ENCODE assay signal across 27 mouse cellular contexts in the genomic region with DNA sequence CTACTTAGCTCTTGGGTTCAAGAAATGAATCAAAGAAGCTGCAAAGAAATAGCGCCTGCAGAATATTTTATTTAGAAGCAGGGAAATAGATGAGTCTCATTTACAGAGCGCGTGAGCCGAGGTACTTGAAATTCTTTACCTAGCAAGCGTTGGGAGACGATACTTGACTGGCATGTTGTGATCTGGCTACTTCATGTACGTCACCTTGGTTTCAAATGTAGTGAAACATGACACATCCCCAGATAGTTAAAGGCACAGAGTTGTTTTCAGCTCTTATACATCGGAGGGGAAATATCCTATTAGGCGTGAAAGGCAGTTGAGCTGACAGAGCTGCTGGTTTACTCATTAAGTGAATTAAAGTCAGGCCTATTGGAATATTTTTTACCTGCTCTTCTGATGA.
DNase-seq lines count a peak whose midpoint lies in the region; TF ChIP-seq lines count a peak whose summit lies in the region.
"Had no signal": no experiment of that assay in that cellular context is flagged by ENCODE, and none has a peak within 500 bp of the region (broad histone marks: within the 10 kb centered on the region; RNA-seq: fewer than 3 reads in every experiment).

No protein-coding gene starts in this region.

- 69% methylated on average over 9 of the region's 9 CpGs for WGBS in heart, embryonic 10.5 days

- no peak for TF ChIP-seq CTCF in layer of hippocampus, adult 2 months (conservative IDR thresholded peaks at IDR 0.05)

- intact Hi-C loops in heart, postnatal 14 days (cut with DNase I) = no loop called here

- no peak for DNase-seq in heart, embryonic 10.5 days (ENCODE audit: low spot score)
- DNase-seq in heart, postnatal 14 days = no peak
- DNase-seq in layer of hippocampus, adult 2 months (ENCODE audit: low spot score in 2 of 2) = no peak
- no peak for DNase-seq in layer of hippocampus, adult 18-20 months (ENCODE audit: low spot score in 2 of 2)
- peak; percentile 21 for DNase-seq in lung, postnatal 25 days (ENCODE audit: low spot score)
- no peak for DNase-seq in lung, postnatal 4 days
- DNase-seq in skeletal muscle tissue, adult 2 months (ENCODE audit: low read depth, low spot score) = peak; percentile 45
- DNase-seq: adrenal gland, postnatal 36 days; B cell, adult 2 months; cerebellum, adult 11 months; cerebellum, adult 9-11 months; gastrocnemius, postnatal 36 days; heart, adult 2 months; heart, postnatal 36 days; kidney, adult 11 months; kidney, postnatal 14 days; layer of hippocampus, postnatal 36 days; thymus, adult 2 months had no signal

- H3K36me3 ChIP-seq in heart, embryonic 10.5 days = no peaks in the 10 kb centered on the region
- H3K36me3 ChIP-seq: G1E; limb, embryonic 13.5 days; liver, embryonic 12.5 days had no signal

- H3K4me1 ChIP-seq in heart, embryonic 10.5 days = peaks cover 16% of the 10 kb centered on the region
- H3K4me1 ChIP-seq: forebrain, embryonic 13.5 days; limb, embryonic 13.5 days; liver, embryonic 12.5 days had no signal

- H3K9me3 ChIP-seq in heart, embryonic 10.5 days = no peaks in the 10 kb centered on the region
- H3K9me3 ChIP-seq: forebrain, embryonic 13.5 days; G1E; limb, embryonic 13.5 days; liver, embryonic 12.5 days had no signal

- H3K27me3 ChIP-seq in heart, embryonic 10.5 days (ENCODE audit: insufficient read depth, poor library complexity, severe bottlenecking) = no peaks in the 10 kb centered on the region
- H3K27me3 ChIP-seq: CH12.LX; forebrain, embryonic 13.5 days; limb, embryonic 13.5 days; liver, embryonic 12.5 days; Patski had no signal

- no peak overlapping the region for H3K4me3 ChIP-seq in heart, embryonic 10.5 days
- no peak overlapping the region for H3K4me3 ChIP-seq in layer of hippocampus, adult 2 months
- H3K4me3 ChIP-seq: erythroblast, embryonic 14.5 days; forebrain, embryonic 13.5 days; heart, adult 2 months; limb, embryonic 13.5 days; liver, embryonic 12.5 days had no signal

- peak overlapping the region; percentile 57; the same call in 1 of the 2 replicates for H3K27ac ChIP-seq in heart, embryonic 10.5 days
- peak overlapping the region; percentile 28; the same call in 1 of the 2 replicates for H3K27ac ChIP-seq in layer of hippocampus, adult 2 months
- H3K27ac ChIP-seq: forebrain, embryonic 13.5 days; heart, adult 2 months; hindbrain, postnatal 0 days; limb, embryonic 13.5 days; liver, embryonic 12.5 days; macrophage had no signal

Comparison
In these comparisons a context has a peak if more than half of its experiments do, and no peak if none do; other contexts are left out.
1. DNase-seq: peak in lung, postnatal 25 days (single experiment) and skeletal muscle tissue, adult 2 months (single experiment); none in heart, embryonic 10.5 days (single experiment), heart, postnatal 14 days (0 of 2), layer of hippocampus, adult 2 months (0 of 2), layer of hippocampus, adult 18-20 months (0 of 2) and lung, postnatal 4 days (0 of 2).